Mouse (Mus musculus): ENCODE data around the gene Gstp1.
"Not testable (repeated sequence)": the region's sequence is repeated elsewhere in the genome, so short reads cannot be mapped to it uniquely, and the experiment has no call there.

The Gstp1 gene

GRCm38 (mm10) chr19:4037788-4038232 lies at the start of gene Gstp1:
TSS of gene Gstp1 (minus strand) at chr19:4037985.
- DNase-seq (ENCODE audit: low read depth, low spot score) = peak; percentile 82

GRCm38 (mm10) chr19:4087090-4087489 lies 49.3 kb upstream of the Gstp1 start:
- no peak for DNase-seq (ENCODE audit: low read depth, low spot score)

DNA sequence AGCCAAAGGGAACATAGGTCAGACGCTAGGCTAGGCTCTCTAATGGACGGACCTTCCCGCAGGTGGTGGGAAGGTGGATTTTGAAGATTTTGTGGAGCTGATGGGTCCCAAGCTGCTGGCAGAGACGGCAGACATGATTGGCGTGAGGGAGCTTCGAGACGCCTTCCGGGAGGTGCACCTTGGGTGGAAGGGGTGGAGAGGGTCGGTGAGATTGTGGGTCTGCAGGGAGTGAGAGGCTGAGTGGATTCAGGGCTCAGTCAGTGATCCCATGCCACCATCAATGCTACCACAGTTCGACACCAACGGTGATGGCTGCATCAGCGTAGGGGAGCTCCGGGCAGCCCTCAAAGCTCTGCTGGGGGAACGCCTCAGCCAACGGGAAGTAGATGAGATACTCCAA lies 48.4 kb upstream of the Gstp1 start:
- DNase-seq (ENCODE audit: low read depth, low spot score) = no peak

DNA sequence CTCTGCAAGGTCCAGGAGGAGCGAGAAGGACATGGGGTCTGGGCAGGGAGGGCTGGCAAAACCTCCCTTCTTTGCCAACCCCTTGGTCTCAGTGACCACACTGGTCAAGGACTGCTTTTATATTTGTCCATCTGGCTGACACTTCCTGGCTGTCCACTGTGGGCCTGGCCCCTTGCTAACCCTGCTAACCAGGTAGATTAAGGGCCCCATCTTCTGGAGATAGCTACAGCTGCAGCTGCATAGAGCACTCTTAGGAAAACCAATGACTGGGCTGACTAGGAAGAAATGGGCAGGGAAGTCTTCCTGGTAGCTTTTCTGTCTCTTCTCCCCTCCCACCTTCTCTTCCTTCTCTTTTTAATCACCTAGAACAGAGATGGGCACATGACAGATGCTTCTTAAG lies 47.2 kb upstream of the Gstp1 start:
- no peak for DNase-seq (ENCODE audit: low read depth, low spot score)

GRCm38 (mm10) chr19:4083826-4084225 lies 46.0 kb upstream of the Gstp1 start:
- no peak for DNase-seq (ENCODE audit: low read depth, low spot score)

DNA sequence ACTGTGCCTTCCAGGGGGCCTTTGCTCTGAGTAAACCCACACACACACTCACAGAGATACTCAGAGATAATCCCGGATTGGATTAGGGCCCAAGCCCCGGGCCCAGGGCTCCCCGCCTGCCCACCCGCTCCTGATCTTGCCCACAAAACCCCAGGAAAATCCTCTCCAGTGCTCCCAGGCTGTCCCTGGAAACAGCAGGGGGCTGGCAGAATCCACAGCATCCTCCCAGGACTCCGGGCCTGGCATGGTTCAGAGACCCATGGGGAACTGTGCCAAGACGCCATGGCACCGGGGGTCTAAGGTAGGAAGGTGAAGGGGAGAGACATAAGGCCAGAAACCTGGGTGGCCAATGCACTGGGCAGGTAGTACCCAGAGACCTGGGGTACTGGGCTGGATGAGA lies 45.5 kb upstream of the Gstp1 start:
- DNase-seq (ENCODE audit: low read depth, low spot score) = no peak

- no peak for DNase-seq (ENCODE audit: low read depth, low spot score)
These were observed 44.6 kb upstream of the Gstp1 start for GRCm38 (mm10) chr19:4082219-4082965.

DNA sequence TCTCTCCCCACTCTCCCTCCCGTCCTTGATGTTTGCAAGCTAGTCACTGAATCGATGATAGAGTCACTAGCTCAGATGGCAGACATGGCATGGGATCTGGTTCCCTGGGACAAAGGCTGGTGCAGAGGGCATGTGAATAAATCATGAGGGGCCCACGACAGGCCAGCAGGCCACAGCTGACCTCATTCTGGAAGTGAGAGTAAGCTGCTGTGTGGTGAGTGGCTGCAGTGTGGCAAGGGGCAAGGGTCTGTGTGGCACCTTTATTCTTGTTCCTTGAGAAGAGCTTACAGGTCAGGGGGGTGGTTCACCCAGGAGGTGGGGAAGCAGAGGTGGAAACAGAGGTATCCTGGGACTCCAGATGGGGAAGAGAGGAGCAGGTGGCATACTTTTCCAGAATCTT lies 43.6 kb upstream of the Gstp1 start, which contains the start of gene Cabp2:
Gene Cabp2, plus strand, starts transcription at position 185 of the 400 bp plus-strand sequence.
- DNase-seq (ENCODE audit: low read depth, low spot score) = no peak

- DNase-seq (ENCODE audit: low read depth, low spot score) = no peak
These were observed 42.8 kb upstream of the Gstp1 start for GRCm38 (mm10) chr19:4080511-4081009.

DNA sequence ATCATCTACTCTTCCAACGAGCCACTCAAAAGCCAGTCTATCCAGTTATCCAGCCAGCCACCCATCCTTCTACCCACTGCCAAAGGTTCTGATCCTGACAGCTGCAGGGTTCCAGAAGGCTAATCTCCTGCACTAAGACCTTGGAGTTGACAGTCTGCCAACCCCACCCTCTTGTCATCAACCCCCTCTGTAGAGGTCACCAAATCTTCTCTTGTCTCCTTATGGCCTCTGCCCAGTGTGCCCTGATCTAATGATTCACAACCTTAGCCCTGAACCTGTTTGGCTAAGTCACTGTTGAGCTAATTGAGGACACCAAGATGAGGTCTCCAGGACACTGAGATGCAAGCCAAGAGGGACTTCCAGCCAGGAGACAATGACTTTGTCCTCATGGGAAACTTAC lies 41.8 kb upstream of the Gstp1 start:
- no peak for DNase-seq (ENCODE audit: low read depth, low spot score)

- DNase-seq (ENCODE audit: low read depth, low spot score) = no peak
These were observed 37.7 kb upstream of the Gstp1 start for GRCm38 (mm10) chr19:4075531-4075930.

GRCm38 (mm10) chr19:4072706-4073424 lies 35.1 kb upstream of the Gstp1 start:
- DNase-seq (ENCODE audit: low read depth, low spot score) = no peak

DNA sequence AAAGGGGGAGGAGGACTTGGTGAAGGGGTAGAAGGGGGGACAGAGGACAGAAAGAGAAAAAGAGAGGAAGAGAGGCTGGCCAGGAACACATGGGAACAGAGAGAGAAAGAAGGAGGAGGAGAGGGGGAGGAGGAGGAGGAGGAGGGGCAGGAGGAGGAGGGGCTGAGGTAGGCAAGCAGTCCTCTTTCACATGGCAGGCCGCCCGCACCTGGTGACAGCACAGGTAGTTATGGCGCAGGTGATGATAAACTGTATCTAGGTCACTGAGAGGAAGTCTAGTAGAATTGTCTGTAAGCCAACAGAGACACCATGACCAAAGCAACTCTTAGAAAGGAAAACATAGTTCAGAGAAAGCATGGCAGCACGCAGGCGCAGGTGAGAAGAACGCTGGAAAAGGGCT lies 33.6 kb upstream of the Gstp1 start:
- no peak for DNase-seq (ENCODE audit: low read depth, low spot score)

DNA sequence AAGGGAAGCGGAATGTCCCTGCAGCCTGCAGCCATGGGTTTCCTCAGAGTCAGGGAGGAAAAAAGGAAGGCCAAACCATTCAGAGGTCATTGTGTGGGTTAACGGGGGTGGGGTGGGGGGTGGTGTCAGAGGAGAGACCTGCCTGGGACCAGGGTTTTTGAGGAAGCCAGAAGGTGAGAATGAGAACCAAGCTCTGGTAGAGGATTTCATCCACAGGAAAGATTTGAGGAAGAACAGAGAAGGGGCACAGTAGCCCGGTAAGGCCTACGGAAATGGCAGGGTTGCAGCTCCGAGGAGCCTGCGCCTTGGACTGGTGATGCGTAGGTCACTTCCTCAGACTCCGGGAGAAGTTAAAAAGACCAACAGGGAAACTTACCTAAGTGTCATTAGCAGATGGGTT lies 33.0 kb upstream of the Gstp1 start:
- DNase-seq (ENCODE audit: low read depth, low spot score) = no peak

DNA sequence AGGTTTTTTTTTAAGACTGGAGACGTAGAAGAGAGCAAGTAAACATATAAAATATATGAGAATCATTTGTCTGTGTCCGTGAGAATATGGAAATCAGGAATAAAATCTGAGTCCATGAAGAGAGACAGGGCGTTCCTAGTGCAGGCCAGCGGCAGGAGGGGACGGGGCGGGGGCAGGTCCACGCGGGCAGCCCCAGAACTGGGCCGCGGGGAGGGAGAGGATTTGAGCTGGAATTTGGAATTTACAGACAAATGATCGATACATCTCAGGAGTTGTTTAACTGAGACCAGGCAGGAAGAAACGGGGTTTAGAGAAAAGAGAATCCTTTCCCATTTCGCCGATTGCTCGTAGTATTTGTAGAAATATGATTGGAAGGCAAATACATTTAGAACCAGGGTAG lies 32.5 kb upstream of the Gstp1 start:
- no peak for DNase-seq (ENCODE audit: low read depth, low spot score)

DNA sequence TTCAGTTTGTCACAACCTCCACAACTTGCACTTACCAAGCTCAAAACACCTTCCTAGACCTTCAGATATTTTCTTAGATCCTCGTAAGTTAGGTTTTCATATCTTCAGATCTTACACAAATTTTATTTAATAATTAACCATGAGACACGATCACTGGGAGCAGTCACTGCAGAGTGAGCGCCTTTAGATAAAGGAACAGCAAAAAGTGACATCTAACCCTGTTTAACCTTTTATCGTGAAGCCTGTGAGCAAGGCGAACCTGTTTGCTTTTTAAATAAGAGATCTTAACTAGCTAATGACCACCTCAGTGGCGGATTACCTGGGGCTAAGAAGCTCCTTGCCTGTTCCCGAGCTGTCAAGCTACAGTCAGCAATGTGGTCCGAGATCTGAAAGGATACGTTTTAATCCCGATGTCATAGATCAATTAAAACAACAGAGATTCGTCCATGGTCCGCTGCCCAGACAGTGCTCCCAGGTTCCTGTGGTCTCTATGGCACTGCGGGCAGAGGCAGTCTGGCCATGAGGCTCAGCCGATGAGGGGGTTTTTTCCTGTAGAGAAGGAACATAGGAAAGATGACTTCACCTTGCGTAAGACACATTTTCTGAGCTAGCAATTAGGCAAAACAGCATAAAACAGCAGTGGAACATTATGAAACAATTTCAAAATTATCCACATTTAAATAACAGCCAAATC lies 31.1 kb upstream of the Gstp1 start:
- DNase-seq (ENCODE audit: low read depth, low spot score) = no peak

DNA sequence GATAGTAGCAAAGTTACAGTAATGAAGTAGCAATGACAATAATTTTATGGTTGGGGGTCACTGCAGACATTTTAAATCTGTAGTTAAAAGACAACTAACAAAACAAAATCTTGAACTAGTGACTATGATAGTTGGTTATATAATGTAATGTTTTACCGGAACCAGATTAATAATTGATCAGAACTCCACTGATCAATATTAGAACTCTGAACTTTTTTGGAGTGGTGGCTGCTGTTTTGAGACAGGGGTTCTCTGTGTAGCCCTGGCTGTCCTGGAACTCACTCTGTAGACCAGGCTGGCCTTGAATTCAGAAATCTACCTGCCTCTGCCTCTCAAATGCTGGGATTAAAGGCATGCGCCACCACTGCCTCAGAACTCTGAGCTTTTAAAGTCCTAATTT lies 30.5 kb upstream of the Gstp1 start:
- DNase-seq (ENCODE audit: low read depth, low spot score) = not testable (repeated sequence)

DNA sequence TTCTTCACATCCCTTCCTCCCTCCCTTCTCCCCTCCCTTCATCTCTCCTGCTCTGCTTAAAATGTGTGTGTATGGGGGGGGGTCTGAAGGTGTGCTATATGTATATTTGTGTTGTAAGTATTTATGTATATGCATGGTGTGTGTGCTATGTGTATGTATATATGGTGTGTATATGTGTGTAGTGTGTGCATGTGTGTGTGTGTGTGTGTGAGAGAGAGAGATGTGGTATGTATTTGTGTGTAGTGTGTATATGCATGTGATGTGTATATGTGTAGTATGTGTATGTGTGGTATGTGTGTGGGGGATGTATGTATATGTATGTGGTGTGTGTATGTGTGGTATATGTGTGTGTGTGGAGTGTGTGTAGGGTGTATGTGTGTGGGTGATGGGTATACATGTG lies 29.1 kb upstream of the Gstp1 start:
- no peak for DNase-seq (ENCODE audit: low read depth, low spot score)

GRCm38 (mm10) chr19:4066280-4066679 lies 28.5 kb upstream of the Gstp1 start:
- DNase-seq (ENCODE audit: low read depth, low spot score) = no peak

GRCm38 (mm10) chr19:4064501-4064900 lies 26.7 kb upstream of the Gstp1 start:
- DNase-seq (ENCODE audit: low read depth, low spot score) = not testable (repeated sequence)

DNA sequence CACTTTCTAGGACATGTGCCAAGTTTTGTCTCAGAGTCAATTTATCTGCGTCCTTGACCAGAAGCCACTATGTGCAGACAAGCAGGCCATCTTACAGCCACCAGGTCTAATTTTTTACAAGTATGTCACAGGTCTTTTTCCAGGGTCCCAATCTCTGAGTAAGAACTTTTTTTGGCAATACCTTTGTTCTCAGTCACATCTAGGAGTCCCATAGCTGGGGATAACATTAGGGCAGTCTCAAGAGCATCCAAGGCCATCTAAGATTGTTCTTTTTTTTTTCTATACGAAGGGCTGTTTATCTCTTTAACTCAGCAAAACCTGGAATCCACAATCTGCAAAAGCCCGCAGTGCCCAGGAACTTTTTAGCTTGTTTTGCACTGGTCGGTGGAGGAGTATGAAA lies 25.6 kb upstream of the Gstp1 start:
- DNase-seq (ENCODE audit: low read depth, low spot score) = not testable (repeated sequence)

DNA sequence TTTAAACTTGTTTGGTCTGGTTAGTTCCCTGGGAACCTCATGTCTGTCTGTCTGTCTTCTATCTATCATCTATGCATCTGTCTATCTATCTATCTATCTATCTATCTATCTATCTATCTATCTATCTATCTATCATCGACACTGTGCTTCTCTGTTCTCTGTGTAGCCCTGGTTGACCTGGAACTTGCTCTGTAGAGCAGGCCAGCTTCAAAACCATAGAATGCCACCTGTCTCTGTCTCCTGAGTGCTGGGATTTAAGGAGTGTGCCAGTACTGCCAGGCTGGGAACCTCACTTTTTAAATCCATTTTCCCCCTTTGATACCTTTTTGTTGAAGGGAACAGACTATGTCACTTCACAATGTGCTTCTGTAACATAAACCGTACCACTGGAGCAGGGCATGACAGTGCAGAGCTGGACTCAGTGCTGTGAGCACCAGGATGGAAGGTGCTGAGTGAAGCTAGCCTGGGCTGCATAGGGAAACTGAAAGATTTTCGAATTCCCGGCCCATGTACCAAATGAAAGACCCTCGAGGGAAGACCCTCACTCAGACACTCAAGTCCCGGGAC lies 23.2 kb upstream of the Gstp1 start:
- DNase-seq (ENCODE audit: low read depth, low spot score) = no peak
